Mouse (Mus musculus): ENCODE results near the gene Mrpl51. TPM values are rescaled to one million over a fixed set of nuclear protein-coding genes. Genes with fewer than 3 reads are reported as not detected.
A peak's percentile ranks its signal among the peaks of the same experiment; 100 is the strongest.

Gene Mrpl51
- polyA plus RNA-seq, 1 experiment from 2014 or later: 288 TPM

GRCm38 (mm10) chr6:125196301-125196700 lies 4.7 kb downstream of the Mrpl51 start:
- H3K9me3 ChIP-seq (replicated peaks; ENCODE audit: low read length): no peaks in the 10 kb centered on the region
- H3K4me3 ChIP-seq (replicated peaks; ENCODE audit: low read depth, low read length): no peak overlapping the region
- 67% methylated on average over 3 of the region's 3 CpGs for WGBS
- ATAC-seq (replicated peaks; ENCODE audit: low FRiP score, low read depth) (no peak), DNase-seq (ENCODE audit: low spot score) (no peak)
- TF ChIP-seq CTCF (IDR thresholded peaks at IDR 0.05; ENCODE audit: low read depth): no peak
- H3K4me1 ChIP-seq (replicated peaks; ENCODE audit: insufficient read depth, low read length): 0 out of 2 replicates have a peak, but pooled peaks cover 3% of the 10 kb centered on the region
- no peak overlapping the region for H3K9ac ChIP-seq (ENCODE audit: low read depth, low read length)
- 0 out of 2 replicates have a peak, but pooled peaks cover 6% of the 10 kb centered on the region for H3K36me3 ChIP-seq (ENCODE audit: insufficient read depth, low read length)
- H3K27ac ChIP-seq: no peak overlapping the region
- no peak overlapping the region for H3K4me2 ChIP-seq (ENCODE audit: low read length)
- no peaks in the 10 kb centered on the region for H3K27me3 ChIP-seq (ENCODE audit: insufficient read depth, low read length)

- 0 out of 2 replicates have a peak, but pooled peaks cover 3% of the 10 kb centered on the region for H3K4me1 ChIP-seq (replicated peaks; ENCODE audit: insufficient read depth, low read length)
- no peak for TF ChIP-seq CTCF (IDR thresholded peaks at IDR 0.05; ENCODE audit: low read depth)
- DNase-seq (ENCODE audit: low spot score) (no peak), ATAC-seq (replicated peaks; ENCODE audit: low FRiP score, low read depth) (no peak)
- WGBS: 80% methylated on average over 5 of the region's 5 CpGs
- no peak overlapping the region for H3K4me2 ChIP-seq (ENCODE audit: low read length)
- H3K9ac ChIP-seq (ENCODE audit: low read depth, low read length): no peak overlapping the region
- no peaks in the 10 kb centered on the region for H3K9me3 ChIP-seq (replicated peaks; ENCODE audit: low read length)
- H3K27me3 ChIP-seq (ENCODE audit: insufficient read depth, low read length): no peaks in the 10 kb centered on the region
- 0 out of 2 replicates have a peak, but pooled peaks cover 6% of the 10 kb centered on the region for H3K36me3 ChIP-seq (ENCODE audit: insufficient read depth, low read length)
- no peak overlapping the region for H3K4me3 ChIP-seq (replicated peaks; ENCODE audit: low read depth, low read length)
- H3K27ac ChIP-seq: no peak overlapping the region
Measured at GRCm38 (mm10) chr6:125197166-125197565, 5.6 kb downstream of the Mrpl51 start.

GRCm38 (mm10) chr6:125210436-125210835 lies 18.8 kb downstream of the Mrpl51 start:
- WGBS: 82% methylated on average over 1 of the region's 1 CpGs
- H3K27me3 ChIP-seq (ENCODE audit: insufficient read depth, low read length): no peaks in the 10 kb centered on the region
- DNase-seq (ENCODE audit: low spot score) (no peak), ATAC-seq (replicated peaks; ENCODE audit: low FRiP score, low read depth) (no peak)
- no peaks in the 10 kb centered on the region for H3K9me3 ChIP-seq (replicated peaks; ENCODE audit: low read length)
- 0 out of 2 replicates have a peak, but pooled peaks have one; percentile 15 for TF ChIP-seq CTCF (IDR thresholded peaks at IDR 0.05; ENCODE audit: low read depth)
- no peak overlapping the region for H3K9ac ChIP-seq (ENCODE audit: low read depth, low read length)
- H3K36me3 ChIP-seq (ENCODE audit: insufficient read depth, low read length): no peaks in the 10 kb centered on the region
- no peak overlapping the region for H3K4me3 ChIP-seq (replicated peaks; ENCODE audit: low read depth, low read length)
- no peak overlapping the region for H3K27ac ChIP-seq
- H3K4me2 ChIP-seq (ENCODE audit: low read length): no peak overlapping the region
- H3K4me1 ChIP-seq (replicated peaks; ENCODE audit: insufficient read depth, low read length): no peaks in the 10 kb centered on the region

- Histone ChIP-seq H3K36me3 (ENCODE audit: insufficient read depth, low read length) (no peaks in the 10 kb centered on the region), H3K27ac (no peak overlapping the region), H3K4me2 (ENCODE audit: low read length) (no peak overlapping the region), H3K9me3 (replicated peaks; ENCODE audit: low read length) (no peaks in the 10 kb centered on the region), H3K9ac (ENCODE audit: low read depth, low read length) (no peak overlapping the region), H3K4me3 (replicated peaks; ENCODE audit: low read depth, low read length) (no peak overlapping the region), H3K4me1 (replicated peaks; ENCODE audit: insufficient read depth, low read length) (0 out of 2 replicates have a peak, but pooled peaks cover 6% of the 10 kb centered on the region), H3K27me3 (ENCODE audit: insufficient read depth, low read length) (no peaks in the 10 kb centered on the region)
- 27% methylated on average over 2 of the region's 2 CpGs for WGBS
- TF ChIP-seq CTCF (IDR thresholded peaks at IDR 0.05; ENCODE audit: low read depth): no peak
- DNase-seq (ENCODE audit: low spot score) (no peak), ATAC-seq (replicated peaks; ENCODE audit: low FRiP score, low read depth) (no peak)
Measured at GRCm38 (mm10) chr6:125212621-125213020, 21.0 kb downstream of the Mrpl51 start.

GRCm38 (mm10) chr6:125213129-125213528 lies 21.5 kb downstream of the Mrpl51 start:
- H3K36me3 ChIP-seq (ENCODE audit: insufficient read depth, low read length): no peaks in the 10 kb centered on the region
- no peaks in the 10 kb centered on the region for H3K27me3 ChIP-seq (ENCODE audit: insufficient read depth, low read length)
- H3K4me2 ChIP-seq (ENCODE audit: low read length): no peak overlapping the region
- no peak for TF ChIP-seq CTCF (IDR thresholded peaks at IDR 0.05; ENCODE audit: low read depth)
- WGBS: 69% methylated on average over 6 of the region's 6 CpGs
- H3K9ac ChIP-seq (ENCODE audit: low read depth, low read length): no peak overlapping the region
- 0 out of 2 replicates have a peak, but pooled peaks cover 6% of the 10 kb centered on the region for H3K4me1 ChIP-seq (replicated peaks; ENCODE audit: insufficient read depth, low read length)
- no peak overlapping the region for H3K4me3 ChIP-seq (replicated peaks; ENCODE audit: low read depth, low read length)
- DNase-seq (ENCODE audit: low spot score): no peak
- no peaks in the 10 kb centered on the region for H3K9me3 ChIP-seq (replicated peaks; ENCODE audit: low read length)
- H3K27ac ChIP-seq: no peak overlapping the region
- no peak for ATAC-seq (replicated peaks; ENCODE audit: low FRiP score, low read depth)

DNA sequence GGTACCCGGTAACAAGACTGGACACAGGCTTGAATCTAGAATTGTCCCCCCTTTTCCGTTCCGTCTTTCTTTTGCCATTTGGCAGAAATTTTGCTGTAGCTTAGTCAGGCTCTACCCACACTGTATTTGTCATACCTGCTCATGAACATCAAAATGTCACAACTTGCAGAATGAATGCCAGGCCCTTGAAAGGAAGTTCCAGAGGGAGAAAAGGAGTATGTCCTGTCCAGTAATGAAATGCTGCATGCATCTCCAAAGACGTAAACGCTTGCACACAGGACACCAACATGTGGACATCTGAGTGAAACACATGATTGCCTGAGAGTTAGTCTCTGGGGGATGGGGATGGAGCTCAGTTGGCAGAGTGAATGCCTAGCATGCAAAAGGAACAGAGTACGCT lies 22.1 kb downstream of the Mrpl51 start:
- Histone ChIP-seq H3K4me1 (replicated peaks; ENCODE audit: insufficient read depth, low read length) (0 out of 2 replicates have a peak, but pooled peaks cover 6% of the 10 kb centered on the region), H3K27me3 (ENCODE audit: insufficient read depth, low read length) (no peaks in the 10 kb centered on the region), H3K36me3 (ENCODE audit: insufficient read depth, low read length) (no peaks in the 10 kb centered on the region), H3K4me2 (ENCODE audit: low read length) (no peak overlapping the region), H3K9me3 (replicated peaks; ENCODE audit: low read length) (no peaks in the 10 kb centered on the region), H3K27ac (no peak overlapping the region), H3K4me3 (replicated peaks; ENCODE audit: low read depth, low read length) (no peak overlapping the region), H3K9ac (ENCODE audit: low read depth, low read length) (no peak overlapping the region)
- DNase-seq (ENCODE audit: low spot score) (no peak), ATAC-seq (replicated peaks; ENCODE audit: low FRiP score, low read depth) (no peak)
- no peak for TF ChIP-seq CTCF (IDR thresholded peaks at IDR 0.05; ENCODE audit: low read depth)
- 79% methylated on average over 6 of the region's 6 CpGs for WGBS
